Mouse (Mus musculus) left cerebral cortex, adult 2 months (tissue): Measurements from ENCODE around the gene Gm20390. TPM values are rescaled to one million over a fixed set of nuclear protein-coding genes. Genes with fewer than 3 reads are reported as not detected.
"Not testable (repeated sequence)": the region's sequence is repeated elsewhere in the genome, so short reads cannot be mapped to it uniquely, and the experiment has no call there.

Experiments used
- DNase-seq, 2 experiments: peaks; one replicate each; pipeline ENCODE4 v3.0.0; 2021 to 2022; ENCODE audit warnings: low spot score in 2 of 2, mixed read lengths in 1 of 2; ENCODE audit errors: extremely low spot score in 1 of 2
- H3K27ac ChIP-seq: fragments of 200-600 bp; 2 replicates; pipeline ENCODE4 v1.8.1; 2022
- H3K4me3 ChIP-seq: fragments of 200-600 bp; 2 replicates; pipeline ENCODE4 v1.8.1; 2022
- CTCF ChIP-seq: fragments of 200-600 bp; IDR thresholded peaks from 2 replicates; pipeline ENCODE4 v1.8.1; 2022; ENCODE audit warnings: antibody characterized with exemption, mild to moderate bottlenecking, moderate library complexity
- intact Hi-C: fragments of 180-260 bp; cut with DNase I; formaldehyde crosslinking; loops from one replicate; pipeline ENCODE4 v1.15.1; 2025
- total RNA-seq, 2 experiments: library from RNA; stranded (reverse); gene quantifications; 2 replicates each; pipeline ENCODE4 v1.2.3; 2021

The Gm20390 gene
- total RNA-seq, 2 experiments from 2014 or later: 85.3 to 97.9 TPM

DNA sequence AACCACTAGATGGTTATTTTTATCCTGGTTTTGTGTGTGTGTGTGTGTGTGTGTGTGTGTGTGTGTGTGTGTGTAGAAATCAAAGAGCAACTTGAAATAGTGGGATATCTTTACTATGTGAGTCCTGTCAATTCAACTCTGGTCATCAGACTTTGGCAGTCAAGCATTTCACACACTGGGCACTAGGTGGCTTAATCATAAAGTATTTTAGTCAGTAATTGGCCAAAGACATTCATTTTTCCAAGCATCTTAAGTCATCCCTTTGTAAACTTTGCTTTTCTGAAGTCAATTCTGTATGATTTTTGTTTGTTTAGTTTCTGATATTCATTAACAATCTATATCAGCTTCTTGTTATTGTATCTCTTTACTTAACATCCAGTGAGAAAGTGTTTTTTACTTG is 39.0 kb downstream of the Gm20390 start:
- intact Hi-C loops: no loop called here
- no peak for DNase-seq
- Histone ChIP-seq H3K27ac (no peak overlapping the region), H3K4me3 (no peak overlapping the region)
- TF ChIP-seq CTCF: peak; percentile 40

DNA sequence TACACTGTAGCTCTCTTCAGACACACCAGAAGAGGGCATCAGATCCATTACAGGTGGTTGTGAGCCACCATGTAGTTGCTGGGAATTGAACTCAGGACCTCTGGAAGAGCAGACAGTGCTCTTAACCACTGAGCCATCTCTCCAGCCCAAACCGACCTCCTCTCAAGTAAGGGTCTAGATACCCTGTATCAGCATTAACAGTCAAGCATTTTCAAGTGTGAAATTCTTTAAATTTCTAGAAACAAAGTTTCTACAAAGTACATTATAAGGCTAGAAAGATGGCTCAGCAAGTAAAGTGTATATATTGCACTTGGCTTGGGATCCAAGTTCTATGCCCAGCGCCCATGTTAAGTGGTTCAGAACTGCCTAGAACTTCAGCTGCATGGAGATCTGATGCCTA is 53.1 kb downstream of the Gm20390 start:
- intact Hi-C loops, DNase-seq, H3K4me3 ChIP-seq, H3K27ac ChIP-seq: not testable (repeated sequence)

DNA sequence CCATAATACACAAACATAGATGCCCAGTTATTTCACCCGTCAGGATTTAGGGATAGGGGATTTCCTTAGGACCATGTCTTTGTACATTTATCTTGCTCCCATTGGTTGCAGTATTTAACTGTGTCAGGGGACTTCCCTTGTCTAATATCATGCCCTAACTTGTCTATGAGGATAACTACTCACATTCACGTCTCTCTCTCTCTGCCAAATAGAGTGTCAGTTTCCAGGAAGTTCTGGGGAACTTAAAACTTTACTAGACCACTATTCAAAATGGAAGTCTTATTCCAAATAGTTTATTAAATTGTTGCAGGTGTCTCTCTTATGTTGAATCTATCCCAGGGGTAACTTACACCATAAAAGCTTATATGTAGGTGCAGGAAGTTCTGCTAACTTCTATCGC is 56.5 kb downstream of the Gm20390 start:
- TF ChIP-seq CTCF: no peak
- intact Hi-C loops: no loop called here
- no peak for DNase-seq
- Histone ChIP-seq H3K4me3 (no peak overlapping the region), H3K27ac (no peak overlapping the region)

DNA sequence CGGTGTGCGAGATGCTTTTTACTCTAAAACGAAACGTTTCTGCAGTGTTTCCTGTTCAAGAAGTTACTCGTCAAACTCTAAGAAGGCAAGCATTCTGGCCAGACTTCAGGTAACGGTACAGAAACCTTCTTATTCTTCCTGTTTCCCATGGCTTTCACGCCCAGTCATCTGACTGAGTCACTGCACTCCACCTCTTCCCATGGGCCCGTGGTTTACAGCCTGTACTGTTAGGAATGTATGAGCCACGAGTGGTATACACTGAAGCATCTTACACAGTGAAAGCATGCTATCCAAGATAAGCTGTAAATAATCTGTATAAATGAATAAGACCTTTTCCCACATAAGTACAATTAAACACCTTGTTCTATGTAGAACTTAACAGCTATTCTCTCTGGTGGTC is 59.3 kb downstream of the Gm20390 start:
- no peak for DNase-seq
- TF ChIP-seq CTCF: no peak
- Histone ChIP-seq H3K4me3 (no peak overlapping the region), H3K27ac (no peak overlapping the region)
- intact Hi-C loops: no loop called here

DNA sequence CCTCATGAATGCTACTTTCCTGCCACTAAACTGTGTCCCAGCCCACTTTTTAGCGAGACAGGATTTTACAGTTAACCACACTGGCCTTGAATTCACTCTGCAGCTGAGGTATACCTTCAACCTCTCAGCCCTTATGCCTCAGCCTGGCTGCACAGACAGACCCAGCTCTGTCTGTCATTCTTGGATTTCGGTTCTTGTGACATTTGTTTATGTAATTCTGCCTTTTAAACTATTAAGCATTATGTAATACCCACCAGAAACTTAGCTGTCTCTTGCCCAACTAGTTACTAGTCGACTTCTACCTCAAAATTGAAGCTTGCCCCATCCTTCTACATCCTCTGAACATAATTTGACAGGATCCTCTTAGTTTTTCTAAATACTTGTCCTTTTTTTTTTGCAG is 60.3 kb downstream of the Gm20390 start:
- DNase-seq: no peak
- Histone ChIP-seq H3K4me3 (no peak overlapping the region), H3K27ac (no peak overlapping the region)
- no peak for TF ChIP-seq CTCF
- intact Hi-C loops: no loop called here

DNA sequence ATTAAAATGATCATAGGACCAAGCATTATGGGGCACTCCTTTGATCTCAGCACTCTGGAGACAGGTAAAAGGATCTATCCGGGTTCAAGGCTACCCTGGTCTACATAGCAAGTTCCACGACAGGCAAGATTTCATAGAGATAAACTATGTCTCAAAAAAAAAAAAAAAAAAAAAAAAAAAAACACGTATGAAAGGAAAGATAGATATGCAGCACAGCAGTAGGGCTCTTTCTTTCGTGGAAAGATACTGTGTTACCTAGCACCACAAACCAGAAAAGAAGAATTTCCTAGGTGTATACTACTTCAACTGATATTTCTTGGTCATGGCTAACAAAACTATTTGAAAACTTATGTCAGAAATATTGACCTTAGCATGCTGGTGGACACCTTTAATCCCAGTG is 61.3 kb downstream of the Gm20390 start:
- no peak for DNase-seq
- intact Hi-C loops: no loop called here
- no peak for TF ChIP-seq CTCF

More for the DNA sequence above, 61.3 kb downstream of the Gm20390 start:
- H3K4me3 ChIP-seq: no peak overlapping the region
- no peak overlapping the region for H3K27ac ChIP-seq

Other genes starting within 250 kb of the Gm20390 start
- gene Utp18, start 82.5 kb downstream of the Gm20390 start, total RNA-seq: 10 to 100 TPM; 23.7 to 24.8 TPM
- gene Mbtd1, start 82.4 kb downstream of the Gm20390 start, total RNA-seq: 10 to 100 TPM; 33.8 to 39.4 TPM
- 10 to 100 TPM; 72.6 to 83.4 TPM for gene Nme2, start 12.0 kb downstream of the Gm20390 start, total RNA-seq
- gene Nme1, start 228 bp upstream of the Gm20390 start, total RNA-seq: 100 to 1,000 TPM; 104 to 111 TPM
- 100 to 1,000 TPM; 289 to 291 TPM for gene Spag9, start 27.8 kb upstream of the Gm20390 start, total RNA-seq
- 10 to 100 TPM; 42.4 to 47.9 TPM for gene Tob1, start 243.2 kb upstream of the Gm20390 start, total RNA-seq